8 mouse cellular contexts compared by ENCODE assay signal in genomic region chr3:122312078-122312477, GRCm38 (mm10). TPM values are rescaled to one million over a fixed set of nuclear protein-coding genes. Genes with fewer than 3 reads are reported as not detected.
DNase-seq lines count a peak whose midpoint lies in the region; ATAC-seq and TF ChIP-seq lines count a peak whose summit lies in the region.

No protein-coding gene starts in this region.

- H3K4me3 ChIP-seq in kidney, embryonic 14.5 days (ENCODE audit: low read length) = no peak overlapping the region
- H3K4me3 ChIP-seq in gastrocnemius, adult 2 months = no peak overlapping the region
- no peak overlapping the region for H3K4me3 ChIP-seq in kidney, postnatal 0 days (replicated peaks; ENCODE audit: low read depth, low read length)

- H3K27me3 ChIP-seq in kidney, embryonic 14.5 days (ENCODE audit: control insufficient read depth, insufficient read depth, low read length) = no peaks in the 10 kb centered on the region
- no peaks in the 10 kb centered on the region for H3K27me3 ChIP-seq in kidney, postnatal 0 days (ENCODE audit: insufficient read depth, low read length)

- ATAC-seq in kidney, embryonic 14.5 days (ENCODE audit: low FRiP score, low TSS enrichment) = no peak
- ATAC-seq in kidney, postnatal 0 days (replicated peaks; ENCODE audit: low FRiP score, low read depth) = no peak
- ATAC-seq in neutrophil, adult 5-6 weeks (ENCODE audit: extremely low read depth, insufficient number of reproducible peaks, low FRiP score, poor library complexity, severe bottlenecking) = peak; percentile 54; the same call in 1 of the 2 replicates

- intact Hi-C loops in gastrocnemius, adult 2 months (cut with DNase I) = loop anchor here (1.0 kb wide), 2 partner anchors 154 to 326 kb away; no protein-coding TSS in a partner anchor

- no peak overlapping the region for H3K9ac ChIP-seq in kidney, embryonic 14.5 days (ENCODE audit: low read depth, low read length)
- no peak overlapping the region for H3K9ac ChIP-seq in kidney, postnatal 0 days (ENCODE audit: low read depth, low read length)

- no peaks in the 10 kb centered on the region for H3K36me3 ChIP-seq in kidney, embryonic 14.5 days (ENCODE audit: control insufficient read depth, insufficient read depth, low read length)
- no peaks in the 10 kb centered on the region for H3K36me3 ChIP-seq in kidney, postnatal 0 days (ENCODE audit: insufficient read depth, low read length)

- 19% methylated on average over 2 of the region's 2 CpGs for WGBS in kidney, embryonic 14.5 days
- 23% methylated on average over 2 of the region's 2 CpGs for WGBS in kidney, postnatal 0 days

- TF ChIP-seq CTCF in gastrocnemius, adult 2 months (IDR thresholded peaks at IDR 0.05) = peak; percentile 100; the same call in 1 of the 2 replicates
- TF ChIP-seq CTCF in kidney, postnatal 0 days (IDR thresholded peaks at IDR 0.05; ENCODE audit: low read depth) = peak; percentile 98

- H3K4me1 ChIP-seq in kidney, embryonic 14.5 days (ENCODE audit: control insufficient read depth, insufficient read depth, low read length) = peaks cover 8% of the 10 kb centered on the region; the same call in 1 of the 2 replicates
- H3K4me1 ChIP-seq in kidney, postnatal 0 days (replicated peaks; ENCODE audit: insufficient read depth, low read length) = 0 out of 2 replicates have a peak, but pooled peaks cover 4% of the 10 kb centered on the region

- peak; percentile 91 for DNase-seq in kidney, adult 18-20 months
- peak; percentile 91 to 93 for DNase-seq in cerebellum, postnatal 25 days
- DNase-seq in gastrocnemius, adult 2 months = peak; percentile 83
- DNase-seq in kidney, postnatal 0 days (ENCODE audit: low spot score) = peak; percentile 87
- peak; percentile 82 for DNase-seq in lung, adult 18-20 months
- peak; percentile 68 for DNase-seq in testis, postnatal 14 days (ENCODE audit: low spot score)

- no peak overlapping the region for H3K27ac ChIP-seq in kidney, embryonic 14.5 days (ENCODE audit: low read depth, low read length)
- no peak overlapping the region for H3K27ac ChIP-seq in gastrocnemius, adult 2 months
- no peak overlapping the region for H3K27ac ChIP-seq in kidney, postnatal 0 days

- H3K4me2 ChIP-seq in kidney, embryonic 14.5 days (replicated peaks; ENCODE audit: low read depth, low read length) = no peak overlapping the region
- no peak overlapping the region for H3K4me2 ChIP-seq in kidney, postnatal 0 days (ENCODE audit: low read length)

- no peaks in the 10 kb centered on the region for H3K9me3 ChIP-seq in kidney, embryonic 14.5 days (ENCODE audit: control insufficient read depth, low read length)
- no peaks in the 10 kb centered on the region for H3K9me3 ChIP-seq in kidney, postnatal 0 days (replicated peaks; ENCODE audit: low read length)

RNA-seq across cellular contexts. Expression of gene Bcar3, which starts 18.1 kb away (rescaled TPM):
- polyA plus RNA-seq in kidney, embryonic 14.5 days (2014; fragmentation: Nextera tagmentation; extraction: Ambion mirVana) = 9.6 and 13.7 TPM in 2 replicates
- total RNA-seq in gastrocnemius, adult 2 months (2021) = 1 to 10 TPM; 4.9 to 5.2 TPM
- 18.8 and 20.7 TPM in 2 replicates for polyA plus RNA-seq in kidney, postnatal 0 days (2015; fragmentation: Nextera tagmentation; extraction: Ambion mirVana)
- 60.0 and 64.5 TPM in 2 replicates for total RNA-seq in neutrophil, adult 5-6 weeks (2017)

RNA-seq across cellular contexts. Expression of gene Dnttip2, which starts 37.9 kb away (rescaled TPM):
- polyA plus RNA-seq in kidney, embryonic 14.5 days (2014; fragmentation: Nextera tagmentation; extraction: Ambion mirVana) = 82.3 and 85.5 TPM in 2 replicates
- 10 to 100 TPM; 24.9 to 33.9 TPM for total RNA-seq in gastrocnemius, adult 2 months (2021)
- polyA plus RNA-seq in kidney, postnatal 0 days (2015; fragmentation: Nextera tagmentation; extraction: Ambion mirVana) = 60.4 and 62.2 TPM in 2 replicates
- 98.6 and 101 TPM in 2 replicates for total RNA-seq in neutrophil, adult 5-6 weeks (2017)
